Mouse (Mus musculus): ENCODE measurements around the gene Cpxm1. TPM values are rescaled to one million over a fixed set of nuclear protein-coding genes. Genes with fewer than 3 reads are reported as not detected.

Cpxm1 gene
- polyA plus RNA-seq, 1 experiment from 2014 or later = 56.7 TPM

DNA sequence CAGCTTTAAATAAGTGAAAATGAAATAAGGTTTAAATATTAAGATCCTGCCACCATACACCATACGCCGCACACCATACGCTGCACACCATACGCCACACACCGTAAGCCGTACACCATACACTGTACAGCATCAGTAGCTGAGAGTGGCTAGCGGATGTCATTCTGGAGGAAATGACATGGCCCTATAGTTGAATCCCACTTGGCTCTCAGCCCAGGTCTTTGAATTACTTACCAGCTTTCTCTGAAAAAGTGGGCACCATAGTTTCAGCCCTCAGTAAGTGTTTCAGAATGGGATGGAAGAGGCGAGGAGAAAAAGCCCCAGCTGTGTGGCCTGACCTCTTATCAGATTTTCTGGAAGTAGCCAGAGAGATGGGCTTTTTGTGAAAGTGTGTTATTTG lies 44.0 kb downstream of the Cpxm1 start:
- H3K4me1 ChIP-seq (replicated peaks) = peaks cover 5% of the 10 kb centered on the region; the same call in 1 of the 2 replicates
- H3K4me3 ChIP-seq = no peak overlapping the region
- no peak for DNase-seq (ENCODE audit: low spot score)
- WGBS = 94% methylated on average over 8 of the region's 8 CpGs
- no peaks in the 10 kb centered on the region for H3K9me3 ChIP-seq
- H3K27me3 ChIP-seq (ENCODE audit: insufficient read depth, poor library complexity, severe bottlenecking) = peaks cover 10% of the 10 kb centered on the region
- H3K27ac ChIP-seq = no peak overlapping the region
- no peaks in the 10 kb centered on the region for H3K36me3 ChIP-seq

DNA sequence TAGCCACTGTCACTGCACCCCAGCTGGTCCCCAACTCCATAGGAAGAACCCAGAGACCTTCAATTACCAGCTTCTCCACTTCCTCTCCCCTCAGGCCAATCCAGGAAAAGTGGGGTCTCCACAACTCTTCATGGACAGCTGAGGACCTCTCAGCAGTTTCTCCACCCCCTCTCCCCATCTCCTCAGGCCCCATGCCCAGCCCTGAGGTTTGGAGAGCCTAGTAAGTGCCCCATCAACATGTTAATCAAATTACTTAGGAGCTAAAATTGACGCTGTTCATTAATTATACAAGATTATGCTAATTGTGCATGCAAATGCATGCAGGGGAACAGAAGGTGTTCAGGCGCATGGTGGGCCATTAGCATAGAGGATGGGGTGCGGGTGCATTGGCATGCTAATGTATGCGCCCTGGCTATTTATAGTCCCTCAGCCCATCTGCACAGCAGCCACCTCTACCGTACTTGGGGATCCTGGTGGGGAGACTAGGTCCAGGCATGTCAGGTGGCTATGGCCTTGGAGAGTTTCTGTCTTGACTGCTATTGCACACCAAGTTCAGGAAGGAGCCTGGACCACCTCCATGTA lies 45.5 kb downstream of the Cpxm1 start:
- H3K27ac ChIP-seq = no peak overlapping the region
- H3K27me3 ChIP-seq (ENCODE audit: insufficient read depth, poor library complexity, severe bottlenecking) = 0 out of 2 replicates have a peak, but pooled peaks cover 3% of the 10 kb centered on the region
- H3K4me1 ChIP-seq (replicated peaks) = peaks cover 5% of the 10 kb centered on the region; the same call in 1 of the 2 replicates
- no peaks in the 10 kb centered on the region for H3K9me3 ChIP-seq
- 40% methylated on average over 5 of the region's 5 CpGs for WGBS
- no peak overlapping the region for H3K4me3 ChIP-seq
- H3K36me3 ChIP-seq = no peaks in the 10 kb centered on the region
- no peak for DNase-seq (ENCODE audit: low spot score)

DNA sequence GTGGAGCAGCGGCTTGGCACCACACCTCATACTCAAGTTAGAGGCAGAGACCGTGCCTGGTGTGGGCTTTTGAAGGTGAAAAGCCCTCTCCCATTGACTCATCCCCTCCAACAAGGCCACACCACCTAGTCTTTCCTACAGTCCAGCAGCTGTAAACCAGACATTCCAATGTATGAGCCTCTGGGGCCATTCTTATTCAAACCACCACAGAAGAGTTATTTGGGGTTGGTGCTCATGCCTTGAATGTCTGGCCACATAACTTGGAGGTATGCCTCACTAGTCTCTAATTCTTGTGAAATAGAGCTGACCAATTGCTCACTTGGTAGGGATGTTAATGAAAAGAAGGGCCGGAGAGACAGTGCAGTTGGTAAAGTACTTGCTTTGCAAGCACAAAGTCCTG lies 47.0 kb downstream of the Cpxm1 start:
- peaks cover 5% of the 10 kb centered on the region; the same call in 1 of the 2 replicates for H3K4me1 ChIP-seq (replicated peaks)
- H3K9me3 ChIP-seq = no peaks in the 10 kb centered on the region
- no peaks in the 10 kb centered on the region for H3K36me3 ChIP-seq
- no peak for DNase-seq (ENCODE audit: low spot score)
- H3K27ac ChIP-seq = no peak overlapping the region
- no peak overlapping the region for H3K4me3 ChIP-seq
- 0 out of 2 replicates have a peak, but pooled peaks cover 3% of the 10 kb centered on the region for H3K27me3 ChIP-seq (ENCODE audit: insufficient read depth, poor library complexity, severe bottlenecking)
- 90% methylated on average over 3 of the region's 3 CpGs for WGBS

DNA sequence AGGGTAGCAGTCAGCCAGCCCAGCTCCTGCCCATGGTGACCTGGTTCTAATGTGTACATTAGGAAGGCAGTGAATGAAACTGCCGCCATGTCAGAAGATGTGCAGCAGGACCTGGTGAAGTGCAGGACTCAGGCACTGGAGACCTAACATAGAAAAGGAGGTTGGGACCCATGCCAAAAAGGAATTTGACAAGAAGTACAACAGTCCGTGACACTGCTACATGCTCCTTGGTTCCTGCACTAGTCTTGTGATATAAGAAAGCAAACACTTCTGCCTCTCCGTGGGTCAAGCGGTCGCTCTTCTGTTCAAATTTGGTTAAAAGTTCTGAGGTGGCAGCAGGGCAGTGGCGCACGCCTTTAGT lies 56.2 kb downstream of the Cpxm1 start:
- Histone ChIP-seq H3K27me3 (ENCODE audit: insufficient read depth, poor library complexity, severe bottlenecking) (no peaks in the 10 kb centered on the region), H3K27ac (no peak overlapping the region), H3K9me3 (no peaks in the 10 kb centered on the region), H3K4me3 (no peak overlapping the region), H3K36me3 (no peaks in the 10 kb centered on the region), H3K4me1 (replicated peaks) (no peaks in the 10 kb centered on the region)
- WGBS = 92% methylated on average over 7 of the region's 7 CpGs
- no peak for DNase-seq (ENCODE audit: low spot score)

Other genes starting within 250 kb of the Cpxm1 start
- gene Snrpb, start 218.2 kb downstream of the Cpxm1 start, polyA plus RNA-seq (2016; fragmentation: Nextera tagmentation; extraction: Ambion mirVana) = 876 and 909 TPM in 2 replicates
- not detected in 2 replicates for gene Tmc2, start 202.4 kb downstream of the Cpxm1 start, polyA plus RNA-seq (2016; fragmentation: Nextera tagmentation; extraction: Ambion mirVana)
- 297 and 412 TPM in 2 replicates for gene Nop56, start 123.1 kb downstream of the Cpxm1 start, polyA plus RNA-seq (2016; fragmentation: Nextera tagmentation; extraction: Ambion mirVana)
- 126 and 130 TPM in 2 replicates for gene Idh3b, start 113.0 kb downstream of the Cpxm1 start, polyA plus RNA-seq (2016; fragmentation: Nextera tagmentation; extraction: Ambion mirVana)
- 0.95 and 0.98 TPM in 2 replicates for gene Ebf4, start 102.4 kb downstream of the Cpxm1 start, polyA plus RNA-seq (2016; fragmentation: Nextera tagmentation; extraction: Ambion mirVana)
- not detected in 2 replicates for gene Gm28372, start 7.7 kb upstream of the Cpxm1 start, polyA plus RNA-seq (2016; fragmentation: Nextera tagmentation; extraction: Ambion mirVana)
- 0.25 TPM in 1 of 2 replicates, not detected in the other for gene 1700020A23Rik, start 7.7 kb upstream of the Cpxm1 start, polyA plus RNA-seq (2016; fragmentation: Nextera tagmentation; extraction: Ambion mirVana)
- not detected in 2 replicates for gene Tmem239, start 8.9 kb upstream of the Cpxm1 start, polyA plus RNA-seq (2016; fragmentation: Nextera tagmentation; extraction: Ambion mirVana)
- gene Vps16, start 26.8 kb upstream of the Cpxm1 start, polyA plus RNA-seq (2016; fragmentation: Nextera tagmentation; extraction: Ambion mirVana) = 120 TPM in 2 replicates
- 11.3 and 13.1 TPM in 2 replicates for gene Pced1a, start 27.1 kb upstream of the Cpxm1 start, polyA plus RNA-seq (2016; fragmentation: Nextera tagmentation; extraction: Ambion mirVana)
- 86.7 TPM in 2 replicates for gene Ptpra, start 52.7 kb upstream of the Cpxm1 start, polyA plus RNA-seq (2016; fragmentation: Nextera tagmentation; extraction: Ambion mirVana)
- gene Mrps26, start 166.2 kb upstream of the Cpxm1 start, polyA plus RNA-seq (2016; fragmentation: Nextera tagmentation; extraction: Ambion mirVana) = 91.1 and 100 TPM in 2 replicates
- gene Oxt, start 178.6 kb upstream of the Cpxm1 start, polyA plus RNA-seq (2016; fragmentation: Nextera tagmentation; extraction: Ambion mirVana) = not detected in 2 replicates
- not detected in 2 replicates for gene Avp, start 185.0 kb upstream of the Cpxm1 start, polyA plus RNA-seq (2016; fragmentation: Nextera tagmentation; extraction: Ambion mirVana)
- 17.7 and 19.5 TPM in 2 replicates for gene Fastkd5, start 232.5 kb upstream of the Cpxm1 start, polyA plus RNA-seq (2016; fragmentation: Nextera tagmentation; extraction: Ambion mirVana)
- 19.4 and 19.8 TPM in 2 replicates for gene Ubox5, start 232.5 kb upstream of the Cpxm1 start, polyA plus RNA-seq (2016; fragmentation: Nextera tagmentation; extraction: Ambion mirVana)
- 3.2 and 4.3 TPM in 2 replicates for gene Lzts3, start 245.2 kb upstream of the Cpxm1 start, polyA plus RNA-seq (2016; fragmentation: Nextera tagmentation; extraction: Ambion mirVana)